Mouse (Mus musculus): ENCODE results near the gene Cage1.

DNA sequence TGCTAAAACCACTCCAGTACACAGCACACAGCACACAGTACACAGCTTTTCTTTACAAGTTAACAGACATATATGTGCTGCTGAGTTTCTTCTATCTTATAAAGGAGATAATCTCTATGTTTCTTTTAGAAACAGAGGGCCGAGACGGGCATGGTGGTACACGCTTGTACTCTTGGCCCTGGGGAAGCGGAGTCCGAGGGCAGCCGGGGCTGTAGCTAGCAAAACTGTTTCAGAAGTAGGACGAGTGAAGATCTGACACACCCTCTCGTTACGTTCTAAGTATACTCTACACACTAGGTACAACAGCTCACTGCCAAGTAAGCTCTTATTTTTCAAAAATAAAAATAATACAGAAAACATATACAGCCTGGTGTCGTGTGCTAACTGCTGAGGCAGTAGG is 56.5 kb downstream of the Cage1 start:
- TF ChIP-seq EP300 (IDR thresholded peaks at IDR 0.05), result no peak
- no peak for TF ChIP-seq CTCF (IDR thresholded peaks at IDR 0.05)
